Mouse (Mus musculus): ENCODE measurements around the gene Uchl5. TPM values are rescaled to one million over a fixed set of nuclear protein-coding genes. Genes with fewer than 3 reads are reported as not detected.

Gene Uchl5
- 2.7 and 4.9 TPM in 2 replicates for polyA plus RNA-seq (2012; rRNA removed)

DNA sequence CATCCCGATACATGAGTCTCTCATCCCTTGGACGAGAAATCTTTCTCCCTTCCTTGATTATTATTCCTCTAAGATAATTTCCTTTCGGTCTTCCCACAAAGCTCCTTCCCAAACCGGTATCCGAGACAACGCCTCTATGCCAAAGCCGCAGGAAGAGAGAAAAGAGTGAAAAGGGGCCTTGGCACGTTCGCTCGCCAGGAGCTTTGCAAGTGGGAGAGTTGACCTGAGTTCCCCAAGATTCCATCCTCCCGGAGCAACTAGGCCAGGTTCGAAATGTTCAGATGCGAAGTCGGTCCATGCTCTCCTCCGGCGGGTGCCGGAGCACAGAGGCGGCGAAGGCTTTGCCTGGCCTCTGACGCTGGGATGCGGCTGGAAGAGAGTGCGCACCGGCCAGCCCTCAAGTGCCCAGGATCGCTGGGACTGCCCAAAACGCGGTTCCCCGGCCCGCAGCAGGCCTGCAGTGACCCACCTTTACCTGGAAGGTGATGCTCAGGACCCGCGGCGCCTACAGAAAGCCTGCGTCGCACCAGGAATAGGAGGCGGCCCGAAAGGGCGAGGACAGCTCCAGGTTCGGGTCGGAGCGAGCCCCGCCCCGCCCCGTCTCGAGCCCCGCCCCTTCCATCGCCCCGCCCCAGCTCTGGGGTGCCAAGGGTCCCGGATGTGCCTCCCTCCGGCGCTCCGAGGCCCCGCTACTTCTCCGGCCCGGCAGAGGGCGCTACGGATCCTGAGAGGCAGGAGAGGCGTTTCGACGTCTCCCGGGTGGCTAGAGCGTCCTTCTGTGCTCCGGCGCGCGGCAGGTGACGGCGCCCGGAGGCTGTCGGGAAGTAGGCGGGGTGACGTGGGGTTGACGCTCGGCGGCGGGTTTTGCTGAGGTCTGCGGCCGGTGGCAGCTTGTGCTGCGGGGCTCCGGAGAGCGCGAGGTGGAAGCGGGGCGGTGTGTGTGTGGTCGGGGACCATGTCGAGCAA, at the start of gene Uchl5, which contains the start of gene Trove2:
Uchl5 (plus strand) TSS at position 827 of the 966 bp plus-strand sequence.
Trove2 (minus strand) TSS at position 623 of the 966 bp plus-strand sequence.
- Histone ChIP-seq H3K36me3 (ENCODE audit: control insufficient read depth, insufficient read depth, low read length) (no peaks in the 10 kb centered on the region; the same call in 1 of the 2 replicates), H3K4me1 (ENCODE audit: control insufficient read depth, insufficient read depth, insufficient read length) (no peaks in the 10 kb centered on the region; the same call in 1 of the 2 replicates), H3K27me3 (ENCODE audit: control insufficient read depth, insufficient read depth, low read length) (no peaks in the 10 kb centered on the region), H3K4me3 (ENCODE audit: extremely low read depth, insufficient read depth, insufficient read length) (peak within 1 kb of the TSS; percentile 73), H3K27ac (ENCODE audit: insufficient read depth, low read length) (peak within 1 kb of the TSS; percentile 76)
- DNase-seq (ENCODE audit: low read depth in 1 of 2, low spot score in 2 of 2): peak; percentile 97 to 99
- WGBS: 2% methylated on average over 82 of the region's 84 CpGs
- TF ChIP-seq CTCF (IDR thresholded peaks at IDR 0.05; ENCODE audit: extremely low read depth, insufficient read depth, insufficient read length, insufficient replicate concordance): peak; percentile 92
- TF ChIP-seq POLR2A (IDR thresholded peaks at IDR 0.05; ENCODE audit: low read depth, low read length): peak; percentile 66

DNA sequence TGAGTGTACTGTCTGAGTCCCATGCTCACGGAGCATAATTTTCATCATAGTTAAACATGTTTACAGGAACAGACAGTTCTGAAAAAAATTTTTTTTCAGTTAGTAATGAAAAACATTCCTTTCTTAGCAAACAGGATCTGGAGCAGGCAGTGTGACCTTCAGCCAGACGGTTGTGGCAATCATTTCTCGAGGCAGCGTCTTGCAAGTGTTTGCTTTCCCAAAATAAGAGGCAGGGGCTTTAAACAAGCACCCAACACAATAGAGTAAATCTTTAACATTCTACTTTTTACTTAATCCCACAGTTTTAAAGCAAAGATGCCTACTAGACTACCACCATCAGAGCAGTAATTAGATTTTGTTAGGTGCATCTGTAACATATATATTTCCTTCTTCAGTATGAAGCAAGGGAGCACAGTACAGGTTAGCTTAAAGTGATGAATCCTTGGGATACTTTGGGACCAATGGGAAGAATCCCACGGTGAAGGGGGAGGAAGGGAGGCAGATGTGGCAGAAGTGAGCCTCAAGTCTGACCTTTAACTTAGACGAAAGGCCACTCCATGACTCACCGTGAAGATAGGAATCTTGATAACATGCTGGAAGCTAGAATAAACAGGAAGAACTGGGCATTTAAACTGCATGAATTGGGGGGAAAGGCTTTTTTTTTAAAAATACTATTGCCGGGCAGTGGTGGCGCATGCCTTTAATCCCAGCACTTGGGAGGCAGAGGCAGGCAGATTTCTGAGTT, 49.2 kb upstream of the Uchl5 start:
- 74% methylated on average over 9 of the region's 9 CpGs for whole genome bisulfite sequencing
- TF ChIP-seq POLR2A (IDR thresholded peaks at IDR 0.05; ENCODE audit: low read depth, low read length) (no peak), CTCF (IDR thresholded peaks at IDR 0.05; ENCODE audit: extremely low read depth, insufficient read depth, insufficient read length, insufficient replicate concordance) (no peak)
- Histone ChIP-seq H3K4me1 (ENCODE audit: control insufficient read depth, insufficient read depth, insufficient read length) (no peaks in the 10 kb centered on the region), H3K27ac (ENCODE audit: insufficient read depth, low read length) (no peak overlapping the region), H3K27me3 (ENCODE audit: control insufficient read depth, insufficient read depth, low read length) (no peaks in the 10 kb centered on the region), H3K36me3 (ENCODE audit: control insufficient read depth, insufficient read depth, low read length) (no peaks in the 10 kb centered on the region), H3K4me3 (ENCODE audit: extremely low read depth, insufficient read depth, insufficient read length) (no peak overlapping the region)
- no peak for DNase-seq (ENCODE audit: low read depth in 1 of 2, low spot score in 2 of 2)

DNA sequence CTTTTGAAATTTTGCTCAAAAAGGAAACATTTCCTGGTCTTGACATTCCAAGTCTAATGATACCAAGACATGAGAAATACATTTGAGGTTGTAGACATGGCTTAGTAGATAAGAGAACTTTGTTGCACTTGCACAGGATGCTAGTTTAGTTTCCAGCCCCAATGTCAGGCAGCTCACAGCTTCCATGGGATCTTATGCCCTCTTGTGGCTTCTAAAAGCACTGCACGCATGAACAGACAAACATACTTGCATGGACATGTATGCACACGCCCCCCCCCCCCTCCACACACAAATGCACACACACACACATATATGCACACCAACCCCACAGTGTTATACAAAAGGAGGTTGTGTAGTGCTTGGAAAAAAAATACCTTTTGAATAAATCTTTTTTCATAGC, 46.2 kb upstream of the Uchl5 start:
- H3K27me3 ChIP-seq (ENCODE audit: control insufficient read depth, insufficient read depth, low read length): no peaks in the 10 kb centered on the region
- no peak overlapping the region for H3K4me3 ChIP-seq (ENCODE audit: extremely low read depth, insufficient read depth, insufficient read length)
- 67% methylated on average over 2 of the region's 2 CpGs for WGBS
- H3K4me1 ChIP-seq (ENCODE audit: control insufficient read depth, insufficient read depth, insufficient read length): no peaks in the 10 kb centered on the region
- no peaks in the 10 kb centered on the region for H3K36me3 ChIP-seq (ENCODE audit: control insufficient read depth, insufficient read depth, low read length)
- peak in 1 of 2 experiments; percentile 30 for DNase-seq (ENCODE audit: low read depth in 1 of 2, low spot score in 2 of 2)
- TF ChIP-seq POLR2A (IDR thresholded peaks at IDR 0.05; ENCODE audit: low read depth, low read length) (no peak), CTCF (IDR thresholded peaks at IDR 0.05; ENCODE audit: extremely low read depth, insufficient read depth, insufficient read length, insufficient replicate concordance) (peak; percentile 4; the same call in 1 of the 2 replicates)
- no peak overlapping the region for H3K27ac ChIP-seq (ENCODE audit: insufficient read depth, low read length)

DNA sequence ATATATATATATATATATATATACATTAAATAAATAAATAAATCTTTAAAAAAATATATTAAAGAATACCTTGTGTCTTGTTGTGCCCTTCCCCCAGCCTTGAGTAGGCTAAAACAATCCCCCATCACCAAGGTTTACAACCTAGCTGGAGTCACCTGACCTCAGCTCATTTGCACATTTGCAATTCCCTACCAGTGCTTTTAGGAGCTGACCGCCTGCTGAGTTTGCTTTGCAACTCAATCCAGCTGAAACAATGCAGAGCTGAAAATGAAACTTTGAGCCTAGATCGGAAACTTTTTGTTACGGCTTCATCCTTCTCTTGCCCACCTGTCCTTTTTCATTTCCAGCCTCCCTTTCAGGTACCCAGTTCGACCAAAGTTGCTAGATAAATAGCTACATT, 45.4 kb upstream of the Uchl5 start:
- TF ChIP-seq POLR2A (IDR thresholded peaks at IDR 0.05; ENCODE audit: low read depth, low read length) (no peak), CTCF (IDR thresholded peaks at IDR 0.05; ENCODE audit: extremely low read depth, insufficient read depth, insufficient read length, insufficient replicate concordance) (no peak)
- no peak for DNase-seq (ENCODE audit: low read depth in 1 of 2, low spot score in 2 of 2)
- no peaks in the 10 kb centered on the region for H3K27me3 ChIP-seq (ENCODE audit: control insufficient read depth, insufficient read depth, low read length)

DNA sequence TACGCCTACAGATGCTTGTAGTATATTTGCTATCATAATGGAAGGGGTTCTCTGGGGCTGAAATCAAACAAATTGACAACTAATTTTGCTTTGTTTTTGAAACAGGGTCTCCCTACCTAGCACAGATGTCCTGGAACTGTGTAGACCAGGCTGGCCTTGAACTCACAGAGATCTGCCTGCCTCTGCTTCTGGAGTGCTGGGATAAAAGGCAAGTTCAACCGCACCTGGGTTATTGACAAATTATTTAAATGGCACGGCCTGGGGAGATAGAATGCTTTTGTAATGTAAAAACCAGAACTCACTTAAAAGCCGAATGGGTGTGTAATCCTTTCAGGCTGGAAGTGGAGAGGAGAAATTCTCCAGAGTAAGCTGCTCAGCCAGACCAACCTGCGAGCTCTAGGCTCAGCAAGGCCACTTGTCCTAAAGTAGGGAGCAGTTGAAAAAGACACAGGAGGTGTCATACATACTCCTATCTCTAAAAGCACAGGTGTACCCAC, 43.1 kb upstream of the Uchl5 start:
- no peaks in the 10 kb centered on the region for H3K4me1 ChIP-seq (ENCODE audit: control insufficient read depth, insufficient read depth, insufficient read length)
- no peak for TF ChIP-seq POLR2A (IDR thresholded peaks at IDR 0.05; ENCODE audit: low read depth, low read length)
- no peak for TF ChIP-seq CTCF (IDR thresholded peaks at IDR 0.05; ENCODE audit: extremely low read depth, insufficient read depth, insufficient read length, insufficient replicate concordance)
- 90% methylated on average over 5 of the region's 5 CpGs for WGBS

More for the DNA sequence above, 45.4 kb upstream of the Uchl5 start:
- no peaks in the 10 kb centered on the region for H3K36me3 ChIP-seq (ENCODE audit: control insufficient read depth, insufficient read depth, low read length)
- no peak overlapping the region for H3K27ac ChIP-seq (ENCODE audit: insufficient read depth, low read length)
- WGBS: 76% methylated on average over 4 of the region's 4 CpGs
- no peak overlapping the region for H3K4me3 ChIP-seq (ENCODE audit: extremely low read depth, insufficient read depth, insufficient read length)
- H3K4me1 ChIP-seq (ENCODE audit: control insufficient read depth, insufficient read depth, insufficient read length): no peaks in the 10 kb centered on the region

DNA sequence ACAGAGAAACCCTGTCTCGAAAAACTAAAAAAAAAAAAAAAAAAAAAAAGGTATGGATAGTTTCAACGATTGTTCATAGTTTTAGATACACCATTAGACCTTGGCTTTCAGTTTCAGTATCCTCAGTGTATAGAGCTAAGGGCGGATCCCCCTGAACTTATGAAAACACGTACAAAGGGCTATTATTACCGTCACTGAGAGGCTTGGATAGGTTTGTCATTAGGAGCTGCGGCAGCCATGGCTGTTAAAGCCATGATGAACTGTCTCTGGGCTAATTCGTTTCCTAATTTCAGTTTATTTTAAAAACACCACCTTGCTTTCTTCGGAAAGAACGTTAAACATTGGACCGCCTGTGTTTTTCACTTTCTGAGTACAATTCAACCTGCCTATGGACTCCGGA, 38.3 kb upstream of the Uchl5 start:
- H3K4me3 ChIP-seq (ENCODE audit: extremely low read depth, insufficient read depth, insufficient read length): peak overlapping the region; percentile 85
- peaks cover 3% of the 10 kb centered on the region; the same call in 1 of the 2 replicates for H3K36me3 ChIP-seq (ENCODE audit: control insufficient read depth, insufficient read depth, low read length)
- peaks cover 3% of the 10 kb centered on the region; the same call in 1 of the 2 replicates for H3K4me1 ChIP-seq (ENCODE audit: control insufficient read depth, insufficient read depth, insufficient read length)
- peak overlapping the region; percentile 33; the same call in 1 of the 2 replicates for H3K27ac ChIP-seq (ENCODE audit: insufficient read depth, low read length)
- TF ChIP-seq CTCF (IDR thresholded peaks at IDR 0.05; ENCODE audit: extremely low read depth, insufficient read depth, insufficient read length, insufficient replicate concordance) (no peak), POLR2A (IDR thresholded peaks at IDR 0.05; ENCODE audit: low read depth, low read length) (no peak)
- 7% methylated on average over 11 of the region's 11 CpGs for WGBS
- H3K27me3 ChIP-seq (ENCODE audit: control insufficient read depth, insufficient read depth, low read length): no peaks in the 10 kb centered on the region
- DNase-seq (ENCODE audit: low read depth in 1 of 2, low spot score in 2 of 2): peak in 1 of 2 experiments; percentile 27

More for the DNA sequence above, 43.1 kb upstream of the Uchl5 start:
- Histone ChIP-seq H3K36me3 (ENCODE audit: control insufficient read depth, insufficient read depth, low read length) (no peaks in the 10 kb centered on the region), H3K27me3 (ENCODE audit: control insufficient read depth, insufficient read depth, low read length) (no peaks in the 10 kb centered on the region), H3K4me3 (ENCODE audit: extremely low read depth, insufficient read depth, insufficient read length) (no peak overlapping the region), H3K27ac (ENCODE audit: insufficient read depth, low read length) (no peak overlapping the region)
- DNase-seq (ENCODE audit: low read depth in 1 of 2, low spot score in 2 of 2): no peak
